Mouse (Mus musculus): ENCODE results near the gene Trim60. TPM values are rescaled to one million over a fixed set of nuclear protein-coding genes. Genes with fewer than 3 reads are reported as not detected.

The Trim60 gene
- polyA plus RNA-seq (2012; rRNA removed) (0.03 and 0.06 TPM in 2 replicates), polyA plus RNA-seq (2014; fragmentation: Nextera tagmentation; extraction: Ambion mirVana) (0.07 TPM in 2 replicates)

DNA sequence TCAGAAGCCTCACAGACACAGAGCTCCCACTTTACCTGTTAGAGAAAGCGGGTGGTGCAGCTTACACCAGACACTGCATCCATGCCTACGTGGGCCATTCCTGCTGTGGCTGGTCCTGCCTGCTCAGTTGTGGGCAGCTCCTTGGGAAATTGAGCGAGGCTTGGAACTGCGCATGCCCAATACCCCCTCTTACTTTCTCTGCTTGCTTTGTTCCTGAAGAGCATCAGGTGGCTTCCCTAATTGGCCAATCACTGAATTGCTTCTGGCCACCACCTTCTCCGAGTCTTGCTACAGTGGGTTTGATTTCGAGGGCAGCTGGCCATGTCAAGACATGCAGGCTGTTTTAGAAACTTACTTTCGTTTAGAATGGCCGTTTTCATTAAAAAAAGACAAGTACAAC is at the start of gene Trim60, which contains the start of gene Trim61:
Gene Trim60, minus strand, starts transcription at position 162 of the 400 bp plus-strand sequence.
Gene Trim61, minus strand, starts transcription at position 101 of the 400 bp plus-strand sequence.
- no peaks in the 10 kb centered on the region for H3K9me3 ChIP-seq (ENCODE audit: control insufficient read depth, low read length)
- TF ChIP-seq POLR2A (IDR thresholded peaks at IDR 0.05; ENCODE audit: borderline replicate concordance, extremely low read depth, insufficient read depth, insufficient read length): no peak
- H3K27ac ChIP-seq (replicated peaks; ENCODE audit: low read depth, low read length): no peak within 1 kb of the TSS
- no peaks in the 10 kb centered on the region for H3K36me3 ChIP-seq (ENCODE audit: control insufficient read depth, insufficient read depth, low read length)
- no peaks in the 10 kb centered on the region for H3K27me3 ChIP-seq (ENCODE audit: control insufficient read depth, insufficient read depth, low read length)
- no peak within 1 kb of the TSS for H3K9ac ChIP-seq (ENCODE audit: low read depth, low read length, severe bottlenecking)
- H3K4me3 ChIP-seq (replicated peaks; ENCODE audit: low read length): no peak within 1 kb of the TSS
- ATAC-seq (ENCODE audit: low FRiP score, low read depth): no peak
- no peaks in the 10 kb centered on the region for H3K4me1 ChIP-seq (ENCODE audit: control insufficient read depth, insufficient read depth, low read length)
- H3K4me2 ChIP-seq (replicated peaks; ENCODE audit: low read depth, low read length, severe bottlenecking): no peak within 1 kb of the TSS
- DNase-seq (ENCODE audit: low spot score): no peak
- WGBS: 85% methylated on average over 8 of the region's 8 CpGs

DNA sequence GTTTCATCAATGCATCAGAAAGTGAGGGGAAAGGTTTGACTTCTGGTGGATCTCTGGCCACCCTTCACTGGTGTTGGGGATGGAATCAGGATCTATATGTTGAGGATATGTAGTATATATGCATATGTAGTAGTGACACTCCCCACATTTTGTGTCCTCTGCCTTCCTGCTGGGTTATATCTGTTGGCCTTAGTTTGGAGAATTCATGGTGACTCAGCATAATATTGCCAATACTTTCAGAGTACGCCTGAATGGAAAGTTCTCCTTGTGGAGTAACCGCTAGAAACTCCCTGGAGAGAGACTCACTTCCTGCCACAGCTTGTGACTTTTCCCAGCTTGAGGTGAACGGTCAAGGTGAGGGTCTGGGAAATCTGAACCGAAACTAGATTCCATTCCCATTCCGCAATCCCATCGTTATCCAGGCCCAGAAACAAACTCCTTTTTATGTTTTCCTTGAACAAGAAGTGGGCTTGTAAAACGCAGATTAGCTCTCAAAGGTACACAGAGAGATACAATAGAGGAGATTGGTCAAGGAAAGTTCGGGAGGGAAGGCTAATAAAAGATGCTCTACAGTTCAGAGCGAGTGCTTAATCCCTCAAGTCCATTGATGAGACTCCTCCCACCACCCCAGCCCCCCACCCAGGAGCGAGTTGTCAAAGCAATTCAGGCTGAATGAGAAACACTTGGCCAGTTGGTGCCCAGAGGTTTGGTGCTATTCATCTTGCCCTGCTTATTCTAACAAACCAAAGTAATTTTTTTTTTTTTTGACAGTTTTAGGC is 49.5 kb upstream of the Trim60 start:
- ATAC-seq (ENCODE audit: low FRiP score, low read depth) (no peak), DNase-seq (ENCODE audit: low spot score) (no peak)
- Histone ChIP-seq H3K4me1 (ENCODE audit: control insufficient read depth, insufficient read depth, low read length) (no peaks in the 10 kb centered on the region), H3K27ac (replicated peaks; ENCODE audit: low read depth, low read length) (no peak overlapping the region), H3K4me3 (replicated peaks; ENCODE audit: low read length) (no peak overlapping the region), H3K9ac (ENCODE audit: low read depth, low read length, severe bottlenecking) (no peak overlapping the region), H3K36me3 (ENCODE audit: control insufficient read depth, insufficient read depth, low read length) (no peaks in the 10 kb centered on the region), H3K9me3 (ENCODE audit: control insufficient read depth, low read length) (no peaks in the 10 kb centered on the region), H3K4me2 (replicated peaks; ENCODE audit: low read depth, low read length, severe bottlenecking) (no peak overlapping the region), H3K27me3 (ENCODE audit: control insufficient read depth, insufficient read depth, low read length) (no peaks in the 10 kb centered on the region)
- 24% methylated on average over 10 of the region's 10 CpGs for WGBS
- TF ChIP-seq POLR2A (IDR thresholded peaks at IDR 0.05; ENCODE audit: borderline replicate concordance, extremely low read depth, insufficient read depth, insufficient read length): no peak

DNA sequence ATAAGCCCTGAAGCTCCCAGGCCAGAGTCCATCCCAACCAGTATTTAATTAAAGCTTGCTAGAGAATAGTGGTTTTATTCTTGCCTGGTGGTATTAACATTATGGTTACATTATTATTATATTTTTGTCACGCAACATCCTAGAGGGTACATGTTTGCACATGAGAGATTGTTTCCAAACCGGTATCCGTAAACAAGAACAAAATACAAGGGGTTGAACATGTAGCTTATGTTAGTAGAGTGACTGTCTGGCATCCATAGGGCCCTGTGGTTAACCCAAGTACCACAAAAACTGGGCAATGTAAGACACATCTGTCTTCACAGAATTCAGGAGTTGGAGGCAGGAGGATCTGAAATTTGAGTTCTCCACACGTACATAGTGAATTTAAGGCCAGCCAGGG is 48.6 kb upstream of the Trim60 start:
- no peak for DNase-seq (ENCODE audit: low spot score)
- H3K36me3 ChIP-seq (ENCODE audit: control insufficient read depth, insufficient read depth, low read length): no peaks in the 10 kb centered on the region
- no peak overlapping the region for H3K4me3 ChIP-seq (replicated peaks; ENCODE audit: low read length)
- H3K4me2 ChIP-seq (replicated peaks; ENCODE audit: low read depth, low read length, severe bottlenecking): no peak overlapping the region
- TF ChIP-seq POLR2A (IDR thresholded peaks at IDR 0.05; ENCODE audit: borderline replicate concordance, extremely low read depth, insufficient read depth, insufficient read length): no peak
- H3K27ac ChIP-seq (replicated peaks; ENCODE audit: low read depth, low read length): no peak overlapping the region
- H3K9me3 ChIP-seq (ENCODE audit: control insufficient read depth, low read length): no peaks in the 10 kb centered on the region
- no peaks in the 10 kb centered on the region for H3K27me3 ChIP-seq (ENCODE audit: control insufficient read depth, insufficient read depth, low read length)
- no peak overlapping the region for H3K9ac ChIP-seq (ENCODE audit: low read depth, low read length, severe bottlenecking)
- 90% methylated on average over 4 of the region's 4 CpGs for WGBS
- no peak for ATAC-seq (ENCODE audit: low FRiP score, low read depth)
- H3K4me1 ChIP-seq (ENCODE audit: control insufficient read depth, insufficient read depth, low read length): no peaks in the 10 kb centered on the region

DNA sequence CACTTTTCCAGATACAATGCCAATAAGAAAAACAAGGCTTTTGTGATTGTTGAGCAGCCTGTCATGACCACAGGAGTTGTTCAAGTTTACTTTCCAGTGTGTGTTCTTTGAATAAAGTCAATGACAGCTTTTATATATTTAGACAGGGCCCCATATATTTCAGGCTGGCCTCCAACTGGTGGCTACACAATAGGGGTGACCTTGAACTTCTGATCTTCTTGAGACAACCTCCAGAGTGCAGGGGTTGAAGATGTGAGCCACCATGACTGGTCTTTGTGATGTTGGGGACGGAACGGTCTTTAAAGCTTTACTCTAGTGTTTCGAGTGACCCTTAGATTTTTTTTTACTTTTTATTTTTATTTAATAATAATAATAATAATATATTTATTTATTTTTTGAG is 47.2 kb upstream of the Trim60 start:
- H3K9me3 ChIP-seq (ENCODE audit: control insufficient read depth, low read length): no peaks in the 10 kb centered on the region
- 94% methylated on average over 3 of the region's 3 CpGs for WGBS
- H3K4me1 ChIP-seq (ENCODE audit: control insufficient read depth, insufficient read depth, low read length): no peaks in the 10 kb centered on the region
- no peak for TF ChIP-seq POLR2A (IDR thresholded peaks at IDR 0.05; ENCODE audit: borderline replicate concordance, extremely low read depth, insufficient read depth, insufficient read length)
- H3K27me3 ChIP-seq (ENCODE audit: control insufficient read depth, insufficient read depth, low read length): no peaks in the 10 kb centered on the region
- DNase-seq (ENCODE audit: low spot score) (no peak), ATAC-seq (ENCODE audit: low FRiP score, low read depth) (no peak)
- no peak overlapping the region for H3K4me3 ChIP-seq (replicated peaks; ENCODE audit: low read length)
- no peak overlapping the region for H3K27ac ChIP-seq (replicated peaks; ENCODE audit: low read depth, low read length)
- no peaks in the 10 kb centered on the region for H3K36me3 ChIP-seq (ENCODE audit: control insufficient read depth, insufficient read depth, low read length)
- no peak overlapping the region for H3K9ac ChIP-seq (ENCODE audit: low read depth, low read length, severe bottlenecking)
- no peak overlapping the region for H3K4me2 ChIP-seq (replicated peaks; ENCODE audit: low read depth, low read length, severe bottlenecking)

DNA sequence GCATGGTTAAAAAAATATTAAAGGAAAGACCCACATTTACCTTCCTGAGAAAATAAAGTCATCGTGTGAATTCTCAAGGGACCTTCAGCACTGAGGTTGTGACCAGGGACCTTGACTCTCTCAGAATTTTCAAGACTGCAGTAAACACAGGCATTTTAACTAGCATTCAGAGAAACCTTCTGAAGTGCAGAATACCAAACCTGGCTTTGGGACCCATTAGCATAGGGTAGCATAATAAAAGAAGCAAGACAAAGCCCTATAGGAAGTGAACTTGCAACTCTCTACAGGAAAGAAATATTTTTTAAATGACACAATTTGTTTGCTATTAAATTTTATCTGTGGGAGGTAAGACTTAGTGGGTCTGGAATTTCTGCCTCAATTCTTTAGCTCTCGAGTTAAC is 45.7 kb upstream of the Trim60 start:
- no peaks in the 10 kb centered on the region for H3K9me3 ChIP-seq (ENCODE audit: control insufficient read depth, low read length)
- ATAC-seq (ENCODE audit: low FRiP score, low read depth): no peak
- WGBS: 32% methylated on average over 2 of the region's 2 CpGs
- no peak overlapping the region for H3K4me3 ChIP-seq (replicated peaks; ENCODE audit: low read length)
- H3K36me3 ChIP-seq (ENCODE audit: control insufficient read depth, insufficient read depth, low read length): no peaks in the 10 kb centered on the region
- no peaks in the 10 kb centered on the region for H3K4me1 ChIP-seq (ENCODE audit: control insufficient read depth, insufficient read depth, low read length)
- no peak overlapping the region for H3K9ac ChIP-seq (ENCODE audit: low read depth, low read length, severe bottlenecking)
- no peak for TF ChIP-seq POLR2A (IDR thresholded peaks at IDR 0.05; ENCODE audit: borderline replicate concordance, extremely low read depth, insufficient read depth, insufficient read length)
- DNase-seq (ENCODE audit: low spot score): no peak
- no peak overlapping the region for H3K27ac ChIP-seq (replicated peaks; ENCODE audit: low read depth, low read length)
- no peaks in the 10 kb centered on the region for H3K27me3 ChIP-seq (ENCODE audit: control insufficient read depth, insufficient read depth, low read length)
- no peak overlapping the region for H3K4me2 ChIP-seq (replicated peaks; ENCODE audit: low read depth, low read length, severe bottlenecking)

All from limb, embryonic 14.5 days (tissue).